Mouse (Mus musculus): ENCODE data around the gene Cisd1. TPM values are rescaled to one million over a fixed set of nuclear protein-coding genes. Genes with fewer than 3 reads are reported as not detected.
A peak's percentile ranks its signal among the peaks of the same experiment; 100 is the strongest.

Gene Cisd1
- polyA plus RNA-seq, 1 experiment from 2014 or later, result 61.9 TPM

- Histone ChIP-seq H3K36me3 (ENCODE audit: control insufficient read depth, insufficient read depth) (peaks cover 10% of the 10 kb centered on the region), H3K9me3 (replicated peaks; ENCODE audit: control insufficient read depth, low read length) (no peaks in the 10 kb centered on the region), H3K4me1 (ENCODE audit: control insufficient read depth, low read depth, low read length) (no peaks in the 10 kb centered on the region), H3K4me2 (ENCODE audit: low read depth, low read length) (no peak overlapping the region), H3K27me3 (ENCODE audit: control insufficient read depth, insufficient read depth, low read depth, low read length) (no peaks in the 10 kb centered on the region), H3K4me3 (ENCODE audit: low read depth, low read length) (no peak overlapping the region), H3K9ac (ENCODE audit: low read depth, low read length) (no peak overlapping the region), H3K27ac (ENCODE audit: low read length) (no peak overlapping the region)
- no peak for ATAC-seq (ENCODE audit: low read depth)
- WGBS (ENCODE audit: insufficient replicate concordance), result 12% methylated on average over 7 of the region's 7 CpGs
These were observed 18.0 kb downstream of the Cisd1 start for GRCm38 (mm10) chr10:71326789-71327188.

- WGBS (ENCODE audit: insufficient replicate concordance), result 62% methylated on average over 7 of the region's 7 CpGs
- Histone ChIP-seq H3K27me3 (ENCODE audit: control insufficient read depth, insufficient read depth, low read depth, low read length) (no peaks in the 10 kb centered on the region), H3K36me3 (ENCODE audit: control insufficient read depth, insufficient read depth) (peaks cover 10% of the 10 kb centered on the region), H3K9ac (ENCODE audit: low read depth, low read length) (no peak overlapping the region), H3K9me3 (replicated peaks; ENCODE audit: control insufficient read depth, low read length) (no peaks in the 10 kb centered on the region), H3K4me2 (ENCODE audit: low read depth, low read length) (no peak overlapping the region), H3K27ac (ENCODE audit: low read length) (no peak overlapping the region), H3K4me3 (ENCODE audit: low read depth, low read length) (no peak overlapping the region), H3K4me1 (ENCODE audit: control insufficient read depth, low read depth, low read length) (no peaks in the 10 kb centered on the region)
- ATAC-seq (ENCODE audit: low read depth), result no peak
These were observed 18.6 kb downstream of the Cisd1 start for GRCm38 (mm10) chr10:71326123-71326522.

GRCm38 (mm10) chr10:71323669-71324068 is 21.1 kb downstream of the Cisd1 start:
- Histone ChIP-seq H3K4me2 (ENCODE audit: low read depth, low read length) (no peak overlapping the region), H3K4me3 (ENCODE audit: low read depth, low read length) (no peak overlapping the region), H3K9me3 (replicated peaks; ENCODE audit: control insufficient read depth, low read length) (no peaks in the 10 kb centered on the region), H3K27ac (ENCODE audit: low read length) (no peak overlapping the region), H3K36me3 (ENCODE audit: control insufficient read depth, insufficient read depth) (no peaks in the 10 kb centered on the region), H3K27me3 (ENCODE audit: control insufficient read depth, insufficient read depth, low read depth, low read length) (no peaks in the 10 kb centered on the region), H3K9ac (ENCODE audit: low read depth, low read length) (no peak overlapping the region), H3K4me1 (ENCODE audit: control insufficient read depth, low read depth, low read length) (no peaks in the 10 kb centered on the region)
- no peak for ATAC-seq (ENCODE audit: low read depth)
- 58% methylated on average over 8 of the region's 8 CpGs for WGBS (ENCODE audit: insufficient replicate concordance)

GRCm38 (mm10) chr10:71316497-71316896 is 28.3 kb downstream of the Cisd1 start:
- WGBS (ENCODE audit: insufficient replicate concordance), result 51% methylated on average over 7 of the region's 7 CpGs

GRCm38 (mm10) chr10:71316056-71316455 is 28.7 kb downstream of the Cisd1 start:
- ATAC-seq (ENCODE audit: low read depth), result no peak

More at GRCm38 (mm10) chr10:71316497-71316896, 28.3 kb downstream of the Cisd1 start:
- H3K4me1 ChIP-seq (ENCODE audit: control insufficient read depth, low read depth, low read length), result no peaks in the 10 kb centered on the region
- H3K36me3 ChIP-seq (ENCODE audit: control insufficient read depth, insufficient read depth), result no peaks in the 10 kb centered on the region
- no peaks in the 10 kb centered on the region for H3K9me3 ChIP-seq (replicated peaks; ENCODE audit: control insufficient read depth, low read length)
- no peak for ATAC-seq (ENCODE audit: low read depth)
- H3K9ac ChIP-seq (ENCODE audit: low read depth, low read length), result no peak overlapping the region
- H3K27ac ChIP-seq (ENCODE audit: low read length), result no peak overlapping the region
- H3K27me3 ChIP-seq (ENCODE audit: control insufficient read depth, insufficient read depth, low read depth, low read length), result no peaks in the 10 kb centered on the region
- no peak overlapping the region for H3K4me2 ChIP-seq (ENCODE audit: low read depth, low read length)
- no peak overlapping the region for H3K4me3 ChIP-seq (ENCODE audit: low read depth, low read length)

GRCm38 (mm10) chr10:71314596-71314995 is 30.2 kb downstream of the Cisd1 start:
- no peaks in the 10 kb centered on the region for H3K4me1 ChIP-seq (ENCODE audit: control insufficient read depth, low read depth, low read length)
- H3K4me3 ChIP-seq (ENCODE audit: low read depth, low read length), result no peak overlapping the region
- H3K9ac ChIP-seq (ENCODE audit: low read depth, low read length), result no peak overlapping the region
- no peaks in the 10 kb centered on the region for H3K9me3 ChIP-seq (replicated peaks; ENCODE audit: control insufficient read depth, low read length)
- no peak overlapping the region for H3K4me2 ChIP-seq (ENCODE audit: low read depth, low read length)
- WGBS (ENCODE audit: insufficient replicate concordance), result 62% methylated on average over 3 of the region's 3 CpGs
- H3K27ac ChIP-seq (ENCODE audit: low read length), result no peak overlapping the region
- H3K27me3 ChIP-seq (ENCODE audit: control insufficient read depth, insufficient read depth, low read depth, low read length), result no peaks in the 10 kb centered on the region
- no peaks in the 10 kb centered on the region for H3K36me3 ChIP-seq (ENCODE audit: control insufficient read depth, insufficient read depth)
- no peak for ATAC-seq (ENCODE audit: low read depth)

More at GRCm38 (mm10) chr10:71316056-71316455, 28.7 kb downstream of the Cisd1 start:
- no peak overlapping the region for H3K4me3 ChIP-seq (ENCODE audit: low read depth, low read length)
- 66% methylated on average over 11 of the region's 11 CpGs for WGBS (ENCODE audit: insufficient replicate concordance)
- H3K9ac ChIP-seq (ENCODE audit: low read depth, low read length), result no peak overlapping the region
- H3K27me3 ChIP-seq (ENCODE audit: control insufficient read depth, insufficient read depth, low read depth, low read length), result no peaks in the 10 kb centered on the region
- no peak overlapping the region for H3K4me2 ChIP-seq (ENCODE audit: low read depth, low read length)
- H3K36me3 ChIP-seq (ENCODE audit: control insufficient read depth, insufficient read depth), result no peaks in the 10 kb centered on the region
- H3K4me1 ChIP-seq (ENCODE audit: control insufficient read depth, low read depth, low read length), result no peaks in the 10 kb centered on the region
- H3K27ac ChIP-seq (ENCODE audit: low read length), result no peak overlapping the region
- no peaks in the 10 kb centered on the region for H3K9me3 ChIP-seq (replicated peaks; ENCODE audit: control insufficient read depth, low read length)

GRCm38 (mm10) chr10:71310288-71310687 is 34.5 kb downstream of the Cisd1 start:
- no peak for ATAC-seq (ENCODE audit: low read depth)
- no peak overlapping the region for H3K4me3 ChIP-seq (ENCODE audit: low read depth, low read length)
- H3K4me2 ChIP-seq (ENCODE audit: low read depth, low read length), result no peak overlapping the region
- H3K36me3 ChIP-seq (ENCODE audit: control insufficient read depth, insufficient read depth), result no peaks in the 10 kb centered on the region
- H3K27ac ChIP-seq (ENCODE audit: low read length), result no peak overlapping the region
- no peaks in the 10 kb centered on the region for H3K4me1 ChIP-seq (ENCODE audit: control insufficient read depth, low read depth, low read length)
- WGBS (ENCODE audit: insufficient replicate concordance), result 59% methylated on average over 3 of the region's 3 CpGs
- no peaks in the 10 kb centered on the region for H3K9me3 ChIP-seq (replicated peaks; ENCODE audit: control insufficient read depth, low read length)
- H3K27me3 ChIP-seq (ENCODE audit: control insufficient read depth, insufficient read depth, low read depth, low read length), result no peaks in the 10 kb centered on the region
- H3K9ac ChIP-seq (ENCODE audit: low read depth, low read length), result no peak overlapping the region

- Histone ChIP-seq H3K27me3 (ENCODE audit: control insufficient read depth, insufficient read depth, low read depth, low read length) (no peaks in the 10 kb centered on the region), H3K36me3 (ENCODE audit: control insufficient read depth, insufficient read depth) (no peaks in the 10 kb centered on the region), H3K9me3 (replicated peaks; ENCODE audit: control insufficient read depth, low read length) (no peaks in the 10 kb centered on the region), H3K27ac (ENCODE audit: low read length) (no peak overlapping the region), H3K4me3 (ENCODE audit: low read depth, low read length) (no peak overlapping the region), H3K4me2 (ENCODE audit: low read depth, low read length) (no peak overlapping the region), H3K9ac (ENCODE audit: low read depth, low read length) (no peak overlapping the region), H3K4me1 (ENCODE audit: control insufficient read depth, low read depth, low read length) (no peaks in the 10 kb centered on the region)
- 0 out of 2 replicates have a peak, but pooled peaks have one; percentile 16 for ATAC-seq (ENCODE audit: low read depth)
- WGBS (ENCODE audit: insufficient replicate concordance), result 77% methylated on average over 5 of the region's 5 CpGs
These were observed 36.6 kb downstream of the Cisd1 start for GRCm38 (mm10) chr10:71308199-71308598.

GRCm38 (mm10) chr10:71306759-71307158 is 38.0 kb downstream of the Cisd1 start:
- WGBS (ENCODE audit: insufficient replicate concordance), result 45% methylated on average over 6 of the region's 6 CpGs
- H3K27me3 ChIP-seq (ENCODE audit: control insufficient read depth, insufficient read depth, low read depth, low read length), result no peaks in the 10 kb centered on the region
- no peak for ATAC-seq (ENCODE audit: low read depth)
- no peak overlapping the region for H3K9ac ChIP-seq (ENCODE audit: low read depth, low read length)
- no peak overlapping the region for H3K27ac ChIP-seq (ENCODE audit: low read length)
- no peaks in the 10 kb centered on the region for H3K4me1 ChIP-seq (ENCODE audit: control insufficient read depth, low read depth, low read length)
- no peak overlapping the region for H3K4me3 ChIP-seq (ENCODE audit: low read depth, low read length)
- H3K9me3 ChIP-seq (replicated peaks; ENCODE audit: control insufficient read depth, low read length), result no peaks in the 10 kb centered on the region
- no peak overlapping the region for H3K4me2 ChIP-seq (ENCODE audit: low read depth, low read length)
- H3K36me3 ChIP-seq (ENCODE audit: control insufficient read depth, insufficient read depth), result no peaks in the 10 kb centered on the region

All from liver, embryonic 16.5 days (tissue).